Mouse (Mus musculus): ENCODE measurements around the gene Stk32c.

Stk32c gene

DNA sequence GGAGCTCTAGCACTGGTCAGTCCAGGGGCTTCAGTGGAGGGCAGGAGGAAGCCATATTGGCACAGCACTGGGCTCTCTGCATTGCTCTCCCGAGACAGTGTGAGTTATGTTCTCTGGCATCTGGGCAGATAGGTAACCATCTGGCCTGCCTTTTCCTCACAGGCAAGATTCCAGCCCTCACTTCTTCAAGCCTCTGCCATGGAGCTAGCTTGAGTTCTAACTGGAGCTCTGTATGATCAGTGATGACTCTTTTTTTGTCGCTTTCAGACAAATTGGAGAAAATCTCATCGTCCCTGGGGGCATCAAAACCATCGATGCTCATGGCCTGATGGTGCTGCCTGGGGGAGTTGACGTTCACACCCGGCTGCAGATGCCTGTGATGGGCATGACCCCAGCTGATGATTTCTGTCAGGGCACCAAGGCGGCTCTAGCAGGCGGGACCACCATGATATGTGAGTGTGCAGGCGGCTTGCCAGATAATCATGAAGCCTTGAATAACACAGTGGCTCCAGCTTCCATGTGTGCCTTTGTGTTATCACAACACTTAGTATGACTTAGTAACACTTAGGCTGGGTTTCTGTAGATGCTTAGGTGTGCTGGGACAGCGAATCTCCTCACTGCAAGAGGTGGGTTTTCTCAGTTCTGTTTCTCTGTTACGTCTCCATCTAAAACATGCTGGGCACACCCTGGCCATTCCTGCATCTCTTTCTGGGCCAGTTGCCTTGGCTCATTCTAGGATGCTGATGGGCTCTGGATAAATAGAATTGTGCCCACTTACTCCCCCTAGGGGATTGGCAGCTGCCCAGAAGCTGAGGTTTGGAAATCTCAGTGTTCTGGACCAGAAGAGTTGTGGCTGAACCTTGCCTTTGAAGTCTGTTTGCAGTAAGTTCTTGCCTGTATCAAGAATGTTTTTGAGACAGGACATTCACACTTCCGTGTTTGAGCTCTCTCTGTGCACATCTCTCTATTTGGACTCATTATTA is 122.9 kb downstream of the Stk32c start:
- no peak for DNase-seq

DNA sequence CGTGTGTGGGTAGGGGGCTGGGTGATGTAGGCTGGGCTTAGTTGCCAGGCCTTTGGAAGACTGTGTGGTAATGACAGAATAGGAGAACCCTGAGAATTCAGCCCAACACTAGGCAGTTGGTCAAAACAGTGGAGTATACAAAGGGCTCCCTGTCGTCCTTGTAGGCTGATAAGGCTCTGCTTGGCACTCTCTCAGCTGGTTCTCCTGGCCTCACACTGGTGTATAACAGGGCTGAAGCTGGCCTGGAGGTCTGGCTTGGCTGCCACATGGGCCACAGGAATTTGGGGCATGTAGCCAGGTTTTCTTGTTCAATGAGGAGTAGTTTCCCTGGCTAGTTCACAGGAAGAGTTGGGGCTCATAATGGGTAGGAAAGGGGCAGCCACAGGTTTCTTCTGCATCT is 125.3 kb downstream of the Stk32c start:
- no peak for DNase-seq

DNA sequence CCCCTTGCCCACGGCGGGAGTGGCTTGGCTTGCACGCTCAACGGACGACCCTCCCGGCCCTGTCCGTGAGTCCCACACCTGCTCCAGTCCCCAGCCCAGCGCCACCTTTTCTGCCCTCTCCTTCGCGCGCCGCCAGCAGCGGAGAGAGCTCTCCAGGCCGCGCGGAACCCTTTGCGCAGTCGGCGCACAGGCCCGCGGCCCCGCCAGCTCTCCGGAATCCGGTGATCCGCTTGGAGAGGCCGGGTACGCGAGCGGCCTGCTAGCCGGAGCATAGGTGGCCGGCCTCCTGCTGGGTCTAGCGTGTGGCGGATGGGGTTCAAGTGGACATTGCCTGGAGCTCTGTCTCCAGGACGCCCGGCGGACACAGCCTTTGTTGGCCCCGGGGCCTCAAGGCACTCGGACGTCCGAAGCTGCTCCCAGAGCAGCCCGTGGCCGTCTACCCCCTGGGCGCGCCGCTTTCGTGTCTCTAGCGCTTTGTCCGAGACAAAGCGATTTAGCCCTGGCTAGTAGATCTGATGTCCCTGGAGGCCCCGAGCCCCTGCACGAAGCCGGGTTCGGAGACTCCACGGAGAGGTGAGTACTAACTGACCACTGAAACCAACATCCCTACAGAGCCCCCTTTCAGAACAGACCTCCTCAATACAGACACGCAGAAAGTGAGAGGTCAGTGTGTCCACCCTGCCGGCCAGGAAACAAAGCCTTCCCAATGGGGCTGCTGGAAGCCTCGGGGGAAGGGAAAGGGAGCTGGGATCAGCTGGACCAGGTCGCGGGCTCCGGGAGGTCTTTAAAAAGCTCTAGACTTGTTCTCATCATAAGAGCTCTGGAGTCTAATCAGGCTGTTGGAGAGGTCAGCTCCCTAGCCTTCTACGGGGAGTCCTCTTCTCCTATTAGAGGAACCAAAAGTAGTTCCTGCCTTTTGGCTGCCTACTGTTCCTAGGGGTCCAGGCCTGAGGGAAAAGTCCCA is 126.6 kb downstream of the Stk32c start:
- no peak for DNase-seq

DNA sequence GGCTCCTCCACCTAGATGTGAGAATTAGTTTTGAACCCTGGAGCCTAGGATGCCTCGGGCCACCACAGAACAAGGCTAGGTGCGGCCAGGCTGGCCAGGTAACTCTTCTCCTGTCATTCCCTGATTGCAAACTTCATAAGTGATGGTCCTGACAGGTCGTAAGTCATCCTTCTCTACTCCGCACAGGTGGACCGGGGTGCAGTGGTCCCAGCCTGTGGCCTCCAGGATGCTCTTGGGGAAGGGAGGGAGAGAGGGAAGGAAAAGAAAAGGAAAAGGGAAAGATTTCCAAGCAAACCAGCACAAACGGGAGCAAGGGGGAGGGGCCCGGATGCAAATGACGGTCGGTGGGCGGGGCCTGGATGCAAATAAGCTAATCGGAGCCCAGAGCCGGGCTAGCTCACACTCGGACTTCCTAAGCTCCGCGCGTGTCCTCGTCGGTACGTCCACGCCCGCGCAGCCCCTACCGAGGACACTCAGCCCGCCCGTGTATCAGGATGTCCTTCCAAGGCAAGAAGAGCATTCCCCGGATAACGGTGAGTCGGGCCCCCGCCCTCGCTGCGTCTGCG is 127.4 kb downstream of the Stk32c start, which contains the start of gene Dpysl4:
Gene Dpysl4 (plus strand): TSS at position 373 of the 566 bp plus-strand sequence.
- DNase-seq: no peak

DNA sequence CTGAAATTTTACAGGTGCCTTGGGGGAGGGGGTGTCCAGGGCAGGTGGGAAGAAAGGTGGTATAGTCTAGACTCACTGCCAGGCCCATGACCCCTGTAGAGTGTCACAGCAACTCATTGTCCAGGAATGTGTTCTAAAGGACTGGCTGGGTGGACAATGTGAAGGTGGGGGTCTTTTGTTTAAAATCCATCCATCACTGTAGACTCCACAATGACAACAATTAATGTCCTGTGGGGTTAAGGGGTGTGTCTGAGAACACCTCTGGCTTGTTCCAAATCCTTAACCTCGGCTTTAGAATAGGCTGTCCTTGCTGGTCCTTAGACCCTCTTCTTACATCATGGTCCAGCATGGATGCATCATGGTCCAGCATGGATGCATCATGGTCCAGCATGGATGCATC is 128.8 kb downstream of the Stk32c start:
- no peak for DNase-seq

DNA sequence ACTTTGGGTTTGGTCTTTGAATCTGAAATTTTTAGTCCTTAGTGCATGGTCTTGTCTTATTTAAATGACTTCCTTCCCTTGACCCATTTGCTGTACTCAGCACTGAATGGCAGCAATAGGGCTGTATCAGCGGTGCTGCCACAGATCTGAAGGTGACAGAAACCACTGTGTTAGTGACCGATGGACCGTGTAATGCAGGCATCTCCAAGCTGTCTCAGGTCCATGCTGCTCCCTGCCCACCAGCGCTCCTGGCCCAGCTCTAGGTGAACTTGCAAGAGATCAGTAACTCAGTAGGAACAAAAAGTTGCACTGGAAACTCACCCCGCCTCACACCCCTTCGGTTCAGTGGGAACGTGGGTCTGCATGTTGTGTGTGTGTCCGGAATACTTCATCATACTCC is 130.8 kb downstream of the Stk32c start:
- no peak for DNase-seq

DNA sequence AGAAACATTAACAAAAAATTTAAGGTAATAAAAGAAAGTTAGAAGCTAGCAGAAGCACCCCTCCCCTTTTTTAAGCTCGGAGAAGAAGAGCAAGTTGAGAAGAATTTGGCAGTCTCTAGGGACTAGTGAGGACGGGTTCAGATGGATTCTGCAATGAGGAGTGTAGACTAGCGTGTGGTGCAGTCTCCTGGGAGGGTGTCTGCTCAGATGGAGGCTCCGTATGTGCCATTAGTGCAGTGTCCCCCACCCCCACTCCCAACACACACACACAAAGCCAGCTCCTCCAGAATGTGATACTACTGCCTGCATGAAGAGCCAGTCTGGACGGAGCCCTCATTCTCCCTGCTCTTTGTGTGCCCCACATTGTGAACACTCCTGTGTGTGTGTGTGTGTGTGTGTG is 131.9 kb downstream of the Stk32c start:
- no peak for DNase-seq

DNA sequence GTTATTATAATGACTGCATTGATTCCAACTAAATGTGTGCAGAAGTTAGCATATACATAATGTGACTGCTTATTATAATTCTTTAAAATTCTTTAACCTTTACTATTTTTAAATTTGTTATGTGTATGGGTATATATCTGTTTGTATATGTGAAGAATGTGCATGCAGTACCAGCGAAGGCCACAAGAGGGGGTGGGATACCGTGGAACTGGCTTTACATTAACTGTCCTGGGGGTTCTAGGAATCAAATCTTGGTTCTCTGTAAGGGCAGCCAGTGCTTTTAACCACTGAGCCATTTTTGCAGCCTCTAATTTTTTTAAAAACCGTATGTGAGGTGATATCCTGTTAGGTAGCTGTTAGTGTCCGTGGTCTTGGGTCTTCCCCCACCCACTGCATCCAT is 132.4 kb downstream of the Stk32c start:
- DNase-seq: no peak

DNA sequence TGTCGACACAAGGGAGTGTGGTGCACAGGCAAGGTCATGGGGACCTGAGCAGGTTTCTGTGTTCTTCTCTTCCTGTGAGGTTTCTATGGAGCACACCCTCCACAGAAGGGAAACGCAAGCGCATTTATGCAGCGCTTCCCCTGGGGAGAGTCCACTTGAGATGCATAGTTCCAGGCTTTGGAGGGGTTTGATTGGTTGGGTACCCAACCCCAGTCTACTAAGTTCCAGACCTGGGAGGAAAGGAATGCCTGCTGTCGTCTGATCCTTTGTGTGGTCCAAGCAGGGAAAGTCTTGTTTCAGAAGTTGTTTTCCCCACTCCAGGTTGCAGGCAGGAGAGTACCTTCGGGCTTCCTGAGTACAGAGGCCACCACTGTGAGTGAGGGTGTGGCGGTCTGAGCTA is 134.0 kb downstream of the Stk32c start:
- no peak for DNase-seq

DNA sequence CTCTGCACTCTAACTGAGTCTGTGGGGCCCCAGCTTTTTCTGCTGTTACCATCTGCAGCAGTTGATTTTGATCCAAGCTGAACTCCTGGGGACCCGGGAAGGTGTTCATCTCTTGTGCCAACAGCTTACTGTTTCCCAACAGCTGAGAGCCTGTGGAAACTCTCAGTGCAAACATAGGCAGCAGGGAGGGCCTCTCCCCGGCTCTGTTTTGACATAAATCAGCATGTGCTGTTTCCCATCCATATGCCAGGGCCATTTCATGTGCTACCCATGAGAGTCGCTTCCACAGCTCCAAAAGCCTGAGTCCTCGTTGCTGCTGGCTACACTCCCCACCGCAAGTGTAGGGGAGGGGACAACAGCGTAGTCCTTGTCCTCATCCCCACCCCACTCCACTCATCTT is 134.9 kb downstream of the Stk32c start:
- DNase-seq: no peak

DNA sequence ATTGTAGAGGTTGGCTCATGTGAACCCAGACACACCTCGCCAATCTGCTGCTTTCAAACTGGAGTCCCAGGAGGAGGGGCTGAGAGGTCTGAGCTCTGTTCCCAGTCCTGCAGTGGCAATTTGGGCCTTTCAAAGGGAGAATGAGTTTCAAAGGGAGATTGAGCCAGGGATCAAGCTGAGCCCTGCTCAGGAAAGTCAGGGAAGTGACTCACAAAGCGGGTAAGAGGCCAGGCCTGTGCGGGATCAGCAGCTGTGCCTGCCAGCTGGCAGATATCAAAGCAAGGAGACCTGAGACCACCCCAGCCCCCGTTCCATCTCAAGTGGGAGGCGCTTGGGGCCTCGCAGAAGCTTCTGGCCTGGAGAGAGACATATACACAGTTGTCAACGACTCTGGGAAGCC is 135.8 kb downstream of the Stk32c start:
- no peak for DNase-seq

DNA sequence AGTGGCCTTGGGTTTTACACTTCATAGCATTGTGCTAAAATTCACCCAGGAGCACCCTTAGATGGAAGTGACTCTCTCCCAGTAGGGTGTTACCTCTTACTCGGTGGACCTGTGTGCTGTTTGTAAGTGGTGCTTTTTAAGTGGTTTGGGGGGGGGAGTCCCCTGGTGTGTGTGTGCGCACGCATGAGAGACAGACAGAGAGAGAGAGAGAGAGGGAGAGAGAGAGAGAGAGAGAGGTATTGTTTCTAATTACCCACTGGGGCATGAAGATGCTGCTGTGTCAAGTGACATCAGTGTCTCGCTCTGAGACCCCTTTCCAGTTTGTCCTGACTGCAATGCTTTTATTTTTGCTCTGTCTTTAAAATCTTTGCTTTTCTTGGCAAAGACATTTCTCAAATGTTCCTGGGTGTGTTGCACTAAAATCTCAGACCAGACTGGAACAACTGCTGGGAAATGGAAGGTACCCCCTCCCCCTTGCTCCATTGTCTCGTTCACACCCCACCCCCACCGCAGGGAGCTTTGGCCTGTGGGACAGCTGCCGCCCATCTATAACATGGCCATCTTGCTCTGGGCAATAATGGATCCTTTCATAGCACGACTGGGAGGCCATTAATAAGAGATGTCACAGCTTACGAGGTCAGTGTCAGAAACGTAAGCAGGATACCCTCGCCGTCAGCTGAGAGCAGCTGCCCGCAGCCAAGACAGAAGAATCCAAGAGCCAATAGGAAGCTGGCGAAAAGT is 137.9 kb downstream of the Stk32c start:
- no peak for DNase-seq

DNA sequence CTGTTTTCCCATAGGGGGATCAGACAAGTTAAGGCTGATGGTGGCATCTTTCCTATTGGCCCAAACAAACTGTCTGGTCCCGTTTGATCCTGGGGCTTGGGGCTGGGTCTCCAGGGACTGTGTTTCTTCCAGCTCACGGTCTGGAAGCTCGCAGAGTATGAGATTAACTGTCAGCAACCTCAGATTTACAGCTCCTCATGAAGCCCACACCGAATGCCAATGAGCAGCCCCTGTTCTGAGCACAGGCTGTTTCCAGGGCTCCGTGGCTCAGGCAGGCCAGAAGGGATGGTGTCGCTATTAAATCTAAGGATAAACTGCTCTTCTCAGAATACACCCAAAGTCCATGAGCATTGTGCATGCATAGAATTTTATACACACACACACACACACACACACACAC is 138.9 kb downstream of the Stk32c start:
- DNase-seq: no peak

DNA sequence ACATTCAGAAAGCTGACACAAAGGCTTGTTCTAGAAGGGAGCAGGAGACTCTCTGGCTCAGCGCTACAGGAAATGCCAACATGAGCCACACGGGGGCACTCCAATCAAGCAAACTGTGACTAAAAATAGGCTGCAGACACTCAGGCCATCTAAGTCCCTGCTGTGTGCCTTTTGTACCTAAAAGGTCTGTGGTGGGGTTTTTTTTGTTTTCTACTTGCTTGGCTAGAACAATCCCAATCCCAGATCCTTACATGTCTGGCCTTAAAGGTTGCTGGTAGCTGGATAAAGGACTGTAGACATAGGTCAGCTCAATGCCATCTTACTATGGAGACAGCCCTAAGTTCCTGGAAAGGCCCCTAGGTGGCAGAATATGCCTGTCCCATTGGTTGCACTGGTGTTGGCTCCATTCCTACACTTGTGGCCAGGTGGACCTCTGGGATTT is 144.9 kb downstream of the Stk32c start:
- DNase-seq: peak; percentile 39

DNA sequence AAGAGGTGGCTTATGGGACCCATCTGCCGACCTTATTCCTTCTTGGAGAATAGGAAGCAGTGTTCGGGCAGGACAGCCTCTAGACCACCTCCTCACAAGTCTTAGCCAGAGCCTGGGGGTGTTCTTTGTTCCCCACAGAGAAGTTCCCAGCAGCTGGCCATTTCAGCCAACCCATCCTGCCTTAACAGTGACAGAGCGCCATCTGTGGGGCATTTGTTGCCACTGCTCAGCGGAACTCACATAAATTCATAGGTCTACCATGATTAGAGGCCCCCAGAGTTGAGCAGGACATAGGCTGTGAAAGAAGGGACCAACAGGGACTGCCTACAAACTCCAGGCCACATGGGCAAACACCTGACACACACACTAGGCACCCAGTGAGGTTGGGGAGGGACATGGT is 149.7 kb downstream of the Stk32c start:
- DNase-seq: no peak

Data from thymus, postnatal 25 days (tissue).